Mouse (Mus musculus): ENCODE data around the gene Capn12.

DNA sequence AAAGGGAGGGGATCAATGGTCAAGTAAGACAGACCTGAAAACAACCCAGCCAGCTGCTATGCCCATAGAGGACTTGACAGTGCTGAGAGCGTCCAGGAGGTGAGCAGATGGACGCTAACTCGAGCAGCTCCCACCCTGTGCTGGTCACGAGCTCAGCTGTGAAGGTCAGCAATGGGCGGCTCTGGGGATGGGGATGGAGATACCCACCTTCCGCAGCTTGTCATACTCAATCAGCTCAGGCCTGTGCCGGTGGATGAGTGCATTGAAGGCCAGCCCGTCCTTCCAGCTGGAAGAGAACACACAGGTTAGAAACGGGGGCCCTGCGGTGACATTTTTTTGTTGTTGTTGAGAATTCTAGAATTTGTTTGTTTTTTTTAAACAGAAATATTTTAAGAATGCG lies 31.9 kb downstream of the Capn12 start:
- TF ChIP-seq CTCF (conservative IDR thresholded peaks at IDR 0.05; ENCODE audit: insufficient read depth, insufficient read length, low read depth, low read length) (no peak), POLR2A (IDR thresholded peaks at IDR 0.05; ENCODE audit: low read depth, low read length) (no peak)
